Mouse (Mus musculus) erythroblast, embryonic 14.5 days (primary cell): ENCODE data around the gene Gm49325. TPM values are rescaled to one million over a fixed set of nuclear protein-coding genes. Genes with fewer than 3 reads are reported as not detected.

Experiments
- H3K27me3 ChIP-seq: 2 replicates; pipeline ENCODE4 v1.6.1; 2012; ENCODE audit warnings: inconsistent platforms; ENCODE audit not compliant: control insufficient read depth
- H3K36me3 ChIP-seq: 2 replicates; pipeline ENCODE4 v1.6.1; 2012; ENCODE audit warnings: mild to moderate bottlenecking, inconsistent platforms; ENCODE audit not compliant: control insufficient read depth
- H3K4me1 ChIP-seq: 2 replicates; pipeline ENCODE4 v1.6.1; 2012; ENCODE audit warnings: inconsistent platforms; ENCODE audit not compliant: control insufficient read depth
- H3K4me3 ChIP-seq: replicated peaks from 2 replicates; pipeline ENCODE3; 2012; ENCODE audit warnings: moderate library complexity, mild to moderate bottlenecking, inconsistent platforms
- H3K9me3 ChIP-seq: 2 replicates; pipeline ENCODE4 v1.6.1; 2012; ENCODE audit warnings: low read length, inconsistent platforms, mixed read lengths; ENCODE audit not compliant: control insufficient read depth
- GATA1 ChIP-seq: IDR thresholded peaks from 2 replicates; pipeline ENCODE4 v1.6.1; 2012; ENCODE audit warnings: low read length, inconsistent platforms, mixed read lengths
- TAL1 ChIP-seq: IDR thresholded peaks from 3 replicates; pipeline ENCODE4 v1.6.1; 2012; ENCODE audit warnings: low read length, inconsistent platforms, mixed read lengths
- polyA plus RNA-seq: library from polyadenylated mRNA; stranded (reverse); fragments of >175 nt; gene quantifications from 2 replicates; pipeline ENCODE4 v1.2.3, GENCODE M21; 2012

Gene Gm49325
- polyA plus RNA-seq, 1 experiment, result not detected

DNA sequence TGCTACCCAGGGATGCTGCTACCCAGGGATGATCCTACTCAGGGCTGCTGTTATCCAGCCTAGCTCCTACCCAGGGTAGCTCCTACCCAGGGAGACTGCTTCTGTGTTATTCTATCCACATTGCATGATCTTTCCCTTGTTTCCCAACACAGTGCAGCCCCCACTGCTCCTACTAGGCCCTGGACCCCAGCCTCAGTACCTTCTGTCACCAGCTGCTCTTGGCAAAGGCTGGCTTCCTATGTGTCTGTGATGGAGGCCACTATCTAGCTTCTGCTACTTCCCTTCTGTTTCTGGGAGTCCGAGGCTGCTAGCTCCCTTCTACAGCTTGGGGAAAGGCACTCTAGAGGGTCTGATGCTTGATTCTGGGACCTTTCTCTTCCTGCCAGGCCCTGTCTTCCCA lies 41.5 kb downstream of the Gm49325 start:
- Histone ChIP-seq H3K36me3 (peaks cover 46% of the 10 kb centered on the region), H3K4me3 (no peak overlapping the region), H3K9me3 (no peaks in the 10 kb centered on the region), H3K27me3 (no peaks in the 10 kb centered on the region), H3K4me1 (no peaks in the 10 kb centered on the region)
- TF ChIP-seq TAL1 (no peak), GATA1 (no peak)

- Histone ChIP-seq H3K27me3 (no peaks in the 10 kb centered on the region), H3K9me3 (no peaks in the 10 kb centered on the region), H3K36me3 (peaks cover 44% of the 10 kb centered on the region), H3K4me1 (no peaks in the 10 kb centered on the region), H3K4me3 (no peak overlapping the region)
- TF ChIP-seq GATA1 (no peak), TAL1 (no peak)
Measured at GRCm38 (mm10) chr10:77647901-77648300, 41.9 kb downstream of the Gm49325 start.

GRCm38 (mm10) chr10:77652046-77652445 lies 46.0 kb downstream of the Gm49325 start:
- Histone ChIP-seq H3K9me3 (peaks cover 3% of the 10 kb centered on the region; the same call in 1 of the 2 replicates), H3K4me1 (no peaks in the 10 kb centered on the region), H3K36me3 (peaks cover 2% of the 10 kb centered on the region), H3K27me3 (no peaks in the 10 kb centered on the region), H3K4me3 (no peak overlapping the region)
- no peak for TF ChIP-seq GATA1
- TF ChIP-seq TAL1, result no peak

- H3K4me1 ChIP-seq, result peaks cover 3% of the 10 kb centered on the region; the same call in 1 of the 2 replicates
- H3K4me3 ChIP-seq, result no peak overlapping the region
- H3K9me3 ChIP-seq, result peaks cover 3% of the 10 kb centered on the region; the same call in 1 of the 2 replicates
- no peaks in the 10 kb centered on the region for H3K36me3 ChIP-seq
- TF ChIP-seq TAL1 (no peak), GATA1 (no peak)
- peaks cover 3% of the 10 kb centered on the region for H3K27me3 ChIP-seq
Measured at GRCm38 (mm10) chr10:77658286-77658994, 52.4 kb downstream of the Gm49325 start.

GRCm38 (mm10) chr10:77663949-77664665 lies 58.1 kb downstream of the Gm49325 start:
- TF ChIP-seq GATA1 (no peak), TAL1 (no peak)
- H3K9me3 ChIP-seq, result no peaks in the 10 kb centered on the region
- H3K27me3 ChIP-seq, result peaks cover 15% of the 10 kb centered on the region
- no peak overlapping the region for H3K4me3 ChIP-seq
- no peaks in the 10 kb centered on the region for H3K36me3 ChIP-seq
- H3K4me1 ChIP-seq, result no peaks in the 10 kb centered on the region

DNA sequence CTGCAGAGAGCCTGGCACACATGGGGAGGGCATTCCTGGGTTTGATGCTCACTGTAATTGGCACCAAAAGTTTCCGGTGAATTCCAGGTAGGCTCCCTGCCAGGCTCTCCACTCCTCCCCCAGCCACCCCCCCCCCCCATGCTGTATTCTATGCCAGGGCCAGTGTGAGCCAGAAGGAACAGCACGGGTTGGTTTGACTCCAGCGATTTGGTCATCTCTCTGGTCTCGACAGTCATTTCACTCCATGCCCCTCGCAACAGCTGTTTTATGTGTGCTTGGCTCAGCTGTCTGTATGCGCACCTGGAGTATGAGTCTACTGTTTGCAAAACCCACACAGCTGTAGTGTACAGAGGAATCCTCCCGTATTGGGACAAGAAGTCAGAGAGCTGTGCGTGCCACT lies 60.3 kb downstream of the Gm49325 start:
- no peaks in the 10 kb centered on the region for H3K36me3 ChIP-seq
- TF ChIP-seq TAL1, result no peak
- no peak for TF ChIP-seq GATA1
- no peak overlapping the region for H3K4me3 ChIP-seq
- H3K4me1 ChIP-seq, result peaks cover 13% of the 10 kb centered on the region
- peaks cover 15% of the 10 kb centered on the region for H3K27me3 ChIP-seq
- H3K9me3 ChIP-seq, result no peaks in the 10 kb centered on the region

- H3K9me3 ChIP-seq, result no peaks in the 10 kb centered on the region
- H3K27me3 ChIP-seq, result peaks cover 15% of the 10 kb centered on the region
- no peaks in the 10 kb centered on the region for H3K36me3 ChIP-seq
- H3K4me1 ChIP-seq, result peaks cover 18% of the 10 kb centered on the region
- TF ChIP-seq GATA1 (no peak), TAL1 (no peak)
- H3K4me3 ChIP-seq, result no peak overlapping the region
Measured at GRCm38 (mm10) chr10:77667402-77667801, 61.4 kb downstream of the Gm49325 start.

DNA sequence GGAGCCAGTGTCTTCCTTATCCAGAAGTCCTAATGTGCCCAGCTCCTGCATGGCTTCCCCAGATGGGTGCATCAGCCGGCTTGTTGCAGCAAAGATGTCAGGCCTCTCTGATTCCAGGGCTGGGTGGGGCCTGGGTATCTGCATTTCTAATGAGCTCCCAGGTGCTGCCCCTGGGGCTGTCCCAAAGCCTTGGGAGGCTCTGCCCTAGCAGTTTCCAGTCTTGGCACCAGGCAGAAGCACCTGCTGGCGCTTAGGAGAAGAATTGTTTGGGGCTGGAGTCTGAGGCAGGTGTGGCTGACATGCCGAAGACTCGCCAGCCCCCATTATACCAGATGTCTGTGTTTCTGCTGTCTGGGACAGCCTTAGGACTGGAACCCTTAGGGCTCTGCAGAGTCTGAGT lies 64.7 kb downstream of the Gm49325 start:
- Histone ChIP-seq H3K9me3 (no peaks in the 10 kb centered on the region), H3K4me1 (peaks cover 25% of the 10 kb centered on the region), H3K36me3 (no peaks in the 10 kb centered on the region), H3K27me3 (peaks cover 10% of the 10 kb centered on the region), H3K4me3 (no peak overlapping the region)
- no peak for TF ChIP-seq TAL1
- TF ChIP-seq GATA1, result no peak

- H3K4me1 ChIP-seq, result peaks cover 25% of the 10 kb centered on the region
- H3K4me3 ChIP-seq, result no peak overlapping the region
- H3K27me3 ChIP-seq, result peaks cover 18% of the 10 kb centered on the region
- TF ChIP-seq GATA1 (peak; percentile 39; the same call in 1 of the 2 replicates), TAL1 (no peak)
- H3K36me3 ChIP-seq, result no peaks in the 10 kb centered on the region
- no peaks in the 10 kb centered on the region for H3K9me3 ChIP-seq
Measured at GRCm38 (mm10) chr10:77671519-77671918, 65.5 kb downstream of the Gm49325 start.
